Mouse (Mus musculus): ENCODE data around the gene Fscn1. TPM values are rescaled to one million over a fixed set of nuclear protein-coding genes. Genes with fewer than 3 reads are reported as not detected.

Gene Fscn1
- polyA plus RNA-seq (2014; fragmentation: Nextera tagmentation; extraction: Ambion mirVana) = 120 and 124 TPM in 2 replicates

DNA sequence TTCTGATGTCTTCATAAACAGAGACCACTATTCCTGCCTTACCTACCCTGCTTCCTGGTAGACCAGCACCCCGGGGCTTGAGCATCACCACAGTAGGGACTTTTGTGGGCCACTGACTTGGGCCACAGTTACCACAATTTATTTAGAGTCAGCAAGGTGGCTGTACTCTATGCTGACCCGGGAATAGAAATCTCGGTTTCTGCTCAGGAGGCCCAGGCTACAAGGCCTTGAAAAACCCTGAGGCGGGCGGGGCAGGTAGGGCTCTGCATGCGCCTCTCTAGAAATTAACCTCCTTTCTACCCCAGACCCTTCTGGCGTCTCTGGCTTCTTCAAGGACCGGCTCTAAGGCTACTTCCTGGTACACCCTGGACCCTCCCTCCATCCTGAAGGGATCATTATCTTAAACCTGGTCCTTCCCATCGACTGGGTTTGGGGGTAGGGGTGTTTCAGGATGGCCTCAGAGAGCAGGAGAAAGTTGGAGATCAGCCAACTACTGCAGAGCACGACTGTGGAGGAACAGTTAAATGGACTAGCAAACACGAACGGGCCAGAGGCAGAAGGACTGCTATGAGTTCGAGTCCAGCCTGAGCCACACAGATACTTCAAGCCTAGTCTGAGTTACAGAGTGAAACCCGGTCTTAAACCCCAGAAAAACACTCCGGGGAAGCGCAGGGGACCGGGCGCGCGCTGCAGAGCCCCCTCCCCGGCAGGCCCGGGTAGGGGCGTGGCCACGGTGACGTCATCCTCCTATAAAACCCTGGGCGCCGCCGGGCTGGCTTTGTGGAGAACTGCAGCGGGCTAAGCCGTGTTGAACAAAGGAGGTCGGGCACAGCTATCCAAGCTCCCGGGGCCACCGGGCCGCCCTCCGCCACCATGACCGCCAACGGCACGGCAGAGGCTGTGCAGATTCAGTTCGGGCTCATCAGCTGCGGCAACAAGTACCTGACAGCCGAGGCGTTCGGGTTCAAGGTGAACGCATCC, at the start of gene Fscn1:
Fscn1 (plus strand) TSS at position 768 of the 981 bp plus-strand sequence.
- 11% methylated on average over 44 of the region's 44 CpGs for WGBS
- peak; percentile 62 for ATAC-seq (ENCODE audit: insufficient number of reproducible peaks, insufficient read depth, low FRiP score, low read depth)
- Histone ChIP-seq H3K9ac (ENCODE audit: low read length) (peak within 1 kb of the TSS; percentile 91), H3K27me3 (ENCODE audit: control insufficient read depth, insufficient read depth, low read length) (no peaks in the 10 kb centered on the region), H3K36me3 (ENCODE audit: control insufficient read depth, insufficient read depth, low read length) (no peaks in the 10 kb centered on the region), H3K4me2 (ENCODE audit: low read length) (peak within 1 kb of the TSS; percentile 95), H3K9me3 (ENCODE audit: control insufficient read depth, low read length) (no peaks in the 10 kb centered on the region), H3K4me3 (ENCODE audit: control insufficient read depth in 1 of 2, insufficient read depth in 1 of 2, low read depth in 1 of 2, low read length in 2 of 2) (peak within 1 kb of the TSS; percentile 63 to 76), H3K27ac (replicated peaks in 1 of 2; ENCODE audit: control insufficient read depth in 1 of 2, insufficient read depth in 1 of 2, low read depth in 2 of 2, low read length in 2 of 2) (peak within 1 kb of the TSS; percentile 58 to 89), H3K4me1 (ENCODE audit: control insufficient read depth in 2 of 2, insufficient read depth in 2 of 2, low read length in 2 of 2) (peaks cover 24 to 31% of the 10 kb centered on the region in 2 experiments)

DNA sequence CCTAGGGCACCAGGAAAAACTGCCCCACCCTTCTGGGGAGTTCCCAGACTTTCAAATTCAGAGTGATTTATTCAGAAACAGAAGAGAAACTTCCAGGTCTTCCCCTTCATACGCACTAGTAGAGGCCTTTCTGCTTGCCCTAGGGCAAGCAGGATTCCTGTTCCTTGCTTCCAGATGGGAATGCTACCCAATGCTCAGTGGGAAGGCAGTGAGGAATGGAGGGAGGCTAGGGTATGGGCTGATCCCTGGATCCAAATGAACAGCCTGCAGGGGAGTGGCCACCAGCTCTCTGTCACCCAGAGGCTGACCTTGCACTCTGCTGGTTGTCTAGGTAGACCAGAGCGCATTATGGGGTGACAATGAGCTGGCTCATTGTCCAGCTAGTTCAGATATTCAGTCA, 48.5 kb upstream of the Fscn1 start:
- Histone ChIP-seq H3K27me3 (ENCODE audit: control insufficient read depth, insufficient read depth, low read length) (no peaks in the 10 kb centered on the region), H3K4me2 (ENCODE audit: low read length) (no peak overlapping the region), H3K36me3 (ENCODE audit: control insufficient read depth, insufficient read depth, low read length) (no peaks in the 10 kb centered on the region), H3K9ac (ENCODE audit: low read length) (no peak overlapping the region), H3K4me1 (ENCODE audit: control insufficient read depth in 2 of 2, insufficient read depth in 2 of 2, low read length in 2 of 2) (peaks cover 35 to 36% of the 10 kb centered on the region in 2 experiments), H3K27ac (replicated peaks in 1 of 2; ENCODE audit: control insufficient read depth in 1 of 2, insufficient read depth in 1 of 2, low read depth in 2 of 2, low read length in 2 of 2) (no peak overlapping the region), H3K9me3 (ENCODE audit: control insufficient read depth, low read length) (no peaks in the 10 kb centered on the region), H3K4me3 (ENCODE audit: control insufficient read depth in 1 of 2, insufficient read depth in 1 of 2, low read depth in 1 of 2, low read length in 2 of 2) (no peak overlapping the region)
- ATAC-seq (ENCODE audit: insufficient number of reproducible peaks, insufficient read depth, low FRiP score, low read depth) = no peak
- WGBS = 87% methylated on average over 2 of the region's 2 CpGs

DNA sequence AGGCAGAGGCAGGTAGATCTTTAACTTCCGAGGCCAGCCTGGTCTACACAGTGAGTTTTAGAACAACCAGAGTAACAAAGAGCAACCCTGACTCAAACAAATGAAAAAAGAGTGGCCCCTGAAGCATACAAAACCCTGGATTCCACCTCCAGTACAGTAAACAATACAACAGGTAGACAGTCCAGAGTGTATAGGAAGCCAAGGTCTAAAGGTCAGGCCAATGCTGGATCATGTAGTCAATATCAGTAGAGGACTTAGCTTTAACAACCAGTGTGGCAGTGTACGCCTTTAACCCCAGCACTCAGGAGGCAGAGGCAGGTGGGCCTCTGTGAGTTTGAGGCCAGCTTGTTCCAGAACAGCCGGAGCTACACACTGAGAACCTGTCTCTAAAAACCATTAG, 47.8 kb upstream of the Fscn1 start:
- Histone ChIP-seq H3K36me3 (ENCODE audit: control insufficient read depth, insufficient read depth, low read length) (no peaks in the 10 kb centered on the region), H3K9me3 (ENCODE audit: control insufficient read depth, low read length) (no peaks in the 10 kb centered on the region), H3K27me3 (ENCODE audit: control insufficient read depth, insufficient read depth, low read length) (no peaks in the 10 kb centered on the region), H3K4me3 (ENCODE audit: control insufficient read depth in 1 of 2, insufficient read depth in 1 of 2, low read depth in 1 of 2, low read length in 2 of 2) (no peak overlapping the region), H3K27ac (replicated peaks in 1 of 2; ENCODE audit: control insufficient read depth in 1 of 2, insufficient read depth in 1 of 2, low read depth in 2 of 2, low read length in 2 of 2) (no peak overlapping the region), H3K4me2 (ENCODE audit: low read length) (no peak overlapping the region), H3K4me1 (ENCODE audit: control insufficient read depth in 2 of 2, insufficient read depth in 2 of 2, low read length in 2 of 2) (peaks cover 29 to 32% of the 10 kb centered on the region in 2 experiments), H3K9ac (ENCODE audit: low read length) (no peak overlapping the region)
- no peak for ATAC-seq (ENCODE audit: insufficient number of reproducible peaks, insufficient read depth, low FRiP score, low read depth)
- WGBS = 86% methylated on average over 3 of the region's 3 CpGs

DNA sequence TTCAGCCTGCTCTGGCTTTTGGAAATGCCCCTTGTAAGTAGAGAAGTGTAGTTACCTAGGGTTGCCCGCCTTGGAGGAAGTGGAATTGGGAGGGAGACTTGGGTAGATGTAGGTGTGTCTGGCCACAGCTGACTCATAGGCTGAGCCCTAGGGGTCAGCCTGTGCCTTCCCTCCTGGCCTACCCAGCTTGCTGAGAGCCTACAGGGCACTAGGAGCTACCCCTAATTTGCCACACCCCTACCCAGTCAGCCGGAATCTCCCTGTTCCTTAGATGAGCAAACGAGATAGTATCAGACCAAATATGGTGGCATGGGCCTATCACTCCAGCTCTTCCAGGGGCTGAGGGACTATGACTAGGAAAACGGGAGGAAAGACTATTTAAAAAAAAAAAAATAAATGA, 47.4 kb upstream of the Fscn1 start:
- H3K27me3 ChIP-seq (ENCODE audit: control insufficient read depth, insufficient read depth, low read length) = no peaks in the 10 kb centered on the region
- H3K4me1 ChIP-seq (ENCODE audit: control insufficient read depth in 2 of 2, insufficient read depth in 2 of 2, low read length in 2 of 2) = peaks cover 25 to 28% of the 10 kb centered on the region in 2 experiments
- H3K9me3 ChIP-seq (ENCODE audit: control insufficient read depth, low read length) = no peaks in the 10 kb centered on the region
- no peak overlapping the region for H3K9ac ChIP-seq (ENCODE audit: low read length)
- H3K4me3 ChIP-seq (ENCODE audit: control insufficient read depth in 1 of 2, insufficient read depth in 1 of 2, low read depth in 1 of 2, low read length in 2 of 2) = no peak overlapping the region
- no peaks in the 10 kb centered on the region for H3K36me3 ChIP-seq (ENCODE audit: control insufficient read depth, insufficient read depth, low read length)
- WGBS = 79% methylated on average over 4 of the region's 4 CpGs
- H3K27ac ChIP-seq (replicated peaks in 1 of 2; ENCODE audit: control insufficient read depth in 1 of 2, insufficient read depth in 1 of 2, low read depth in 2 of 2, low read length in 2 of 2) = no peak overlapping the region
- ATAC-seq (ENCODE audit: insufficient number of reproducible peaks, insufficient read depth, low FRiP score, low read depth) = no peak
- no peak overlapping the region for H3K4me2 ChIP-seq (ENCODE audit: low read length)

DNA sequence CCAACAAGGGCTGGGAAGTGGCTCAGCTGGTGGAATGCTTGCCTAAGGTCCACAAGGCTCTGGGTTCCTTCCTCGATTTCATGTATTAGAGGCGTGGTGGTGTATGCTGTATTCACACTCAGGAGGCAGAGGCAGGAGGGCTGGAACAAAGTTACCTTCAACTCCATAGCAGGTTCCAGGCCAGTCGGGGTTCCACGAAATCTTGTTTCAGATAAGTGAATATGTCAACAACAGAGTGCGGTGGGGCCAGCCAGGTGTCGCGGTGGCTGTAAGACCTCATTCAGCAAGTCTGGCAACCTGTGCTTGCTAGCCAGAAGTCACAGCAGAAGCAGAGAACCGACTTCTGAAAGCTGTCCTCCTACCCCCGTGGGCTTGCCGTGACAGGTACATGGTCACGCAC, 44.9 kb upstream of the Fscn1 start:
- no peak overlapping the region for H3K4me2 ChIP-seq (ENCODE audit: low read length)
- no peaks in the 10 kb centered on the region for H3K27me3 ChIP-seq (ENCODE audit: control insufficient read depth, insufficient read depth, low read length)
- ATAC-seq (ENCODE audit: insufficient number of reproducible peaks, insufficient read depth, low FRiP score, low read depth) = no peak
- no peak overlapping the region for H3K27ac ChIP-seq (replicated peaks in 1 of 2; ENCODE audit: control insufficient read depth in 1 of 2, insufficient read depth in 1 of 2, low read depth in 2 of 2, low read length in 2 of 2)
- H3K4me1 ChIP-seq (ENCODE audit: control insufficient read depth in 2 of 2, insufficient read depth in 2 of 2, low read length in 2 of 2) = peaks cover 1 to 3% of the 10 kb centered on the region in 2 experiments
- H3K36me3 ChIP-seq (ENCODE audit: control insufficient read depth, insufficient read depth, low read length) = no peaks in the 10 kb centered on the region
- H3K9me3 ChIP-seq (ENCODE audit: control insufficient read depth, low read length) = no peaks in the 10 kb centered on the region
- H3K9ac ChIP-seq (ENCODE audit: low read length) = no peak overlapping the region
- WGBS = 71% methylated on average over 11 of the region's 11 CpGs
- no peak overlapping the region for H3K4me3 ChIP-seq (ENCODE audit: control insufficient read depth in 1 of 2, insufficient read depth in 1 of 2, low read depth in 1 of 2, low read length in 2 of 2)

DNA sequence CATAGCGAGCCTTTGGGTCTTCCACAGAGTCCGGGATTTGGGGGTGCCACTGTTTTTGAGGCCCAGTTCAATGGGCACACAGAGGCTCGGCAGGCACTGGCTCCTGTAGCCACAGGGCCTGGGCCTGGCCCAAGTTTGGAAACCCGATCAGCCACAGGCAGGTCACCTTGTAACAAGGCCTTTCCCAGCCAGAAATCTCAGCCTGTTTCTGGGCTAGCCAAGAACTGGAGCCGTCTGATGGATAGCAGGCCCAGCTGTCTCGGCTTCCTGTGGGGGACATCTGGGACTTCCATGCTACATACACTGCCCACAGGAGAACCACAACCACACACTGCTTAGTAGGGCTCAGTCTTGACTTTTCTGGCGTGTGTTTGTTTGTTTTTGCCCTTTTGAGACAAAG, 43.5 kb upstream of the Fscn1 start:
- no peaks in the 10 kb centered on the region for H3K27me3 ChIP-seq (ENCODE audit: control insufficient read depth, insufficient read depth, low read length)
- WGBS = 64% methylated on average over 7 of the region's 7 CpGs
- no peaks in the 10 kb centered on the region for H3K36me3 ChIP-seq (ENCODE audit: control insufficient read depth, insufficient read depth, low read length)
- H3K27ac ChIP-seq (replicated peaks in 1 of 2; ENCODE audit: control insufficient read depth in 1 of 2, insufficient read depth in 1 of 2, low read depth in 2 of 2, low read length in 2 of 2) = peak overlapping the region in 1 of 2 experiments; percentile 6; a peak in 1 of 4 replicates
- no peak overlapping the region for H3K4me2 ChIP-seq (ENCODE audit: low read length)
- ATAC-seq (ENCODE audit: insufficient number of reproducible peaks, insufficient read depth, low FRiP score, low read depth) = no peak
- H3K4me1 ChIP-seq (ENCODE audit: control insufficient read depth in 2 of 2, insufficient read depth in 2 of 2, low read length in 2 of 2) = peaks cover 10 to 11% of the 10 kb centered on the region in 2 experiments
- no peaks in the 10 kb centered on the region for H3K9me3 ChIP-seq (ENCODE audit: control insufficient read depth, low read length)
- no peak overlapping the region for H3K9ac ChIP-seq (ENCODE audit: low read length)
- H3K4me3 ChIP-seq (ENCODE audit: control insufficient read depth in 1 of 2, insufficient read depth in 1 of 2, low read depth in 1 of 2, low read length in 2 of 2) = no peak overlapping the region

DNA sequence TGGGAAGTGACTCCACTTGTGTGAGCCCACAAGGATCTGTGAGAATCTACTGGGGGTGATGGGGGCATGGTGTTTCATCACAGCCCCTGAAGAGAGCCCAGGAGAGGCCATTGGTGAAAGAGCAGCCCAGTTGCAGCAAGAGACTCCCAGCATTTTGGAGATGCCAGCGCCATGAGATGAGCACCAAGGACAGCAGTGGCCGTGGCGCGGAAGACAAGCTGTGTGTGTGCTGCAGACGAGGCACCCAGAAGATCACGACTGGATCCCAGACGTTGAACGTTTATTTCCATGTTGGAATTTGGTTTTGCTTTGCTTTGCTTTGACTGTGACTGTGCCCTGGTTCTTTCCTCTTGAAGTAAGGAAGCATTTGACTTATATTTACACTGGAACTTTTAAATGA, 42.7 kb upstream of the Fscn1 start:
- H3K27ac ChIP-seq (replicated peaks in 1 of 2; ENCODE audit: control insufficient read depth in 1 of 2, insufficient read depth in 1 of 2, low read depth in 2 of 2, low read length in 2 of 2) = no peak overlapping the region
- peaks cover 10 to 12% of the 10 kb centered on the region in 2 experiments for H3K4me1 ChIP-seq (ENCODE audit: control insufficient read depth in 2 of 2, insufficient read depth in 2 of 2, low read length in 2 of 2)
- no peak overlapping the region for H3K4me3 ChIP-seq (ENCODE audit: control insufficient read depth in 1 of 2, insufficient read depth in 1 of 2, low read depth in 1 of 2, low read length in 2 of 2)
- ATAC-seq (ENCODE audit: insufficient number of reproducible peaks, insufficient read depth, low FRiP score, low read depth) = no peak
- H3K36me3 ChIP-seq (ENCODE audit: control insufficient read depth, insufficient read depth, low read length) = no peaks in the 10 kb centered on the region
- 85% methylated on average over 8 of the region's 8 CpGs for WGBS
- H3K4me2 ChIP-seq (ENCODE audit: low read length) = no peak overlapping the region
- no peak overlapping the region for H3K9ac ChIP-seq (ENCODE audit: low read length)
- H3K27me3 ChIP-seq (ENCODE audit: control insufficient read depth, insufficient read depth, low read length) = no peaks in the 10 kb centered on the region
- no peaks in the 10 kb centered on the region for H3K9me3 ChIP-seq (ENCODE audit: control insufficient read depth, low read length)
